Mouse (Mus musculus): Measurements from ENCODE around the gene Dmrtc1a.
"Not testable (repeated sequence)": the region's sequence is repeated elsewhere in the genome, so short reads cannot be mapped to it uniquely, and the experiment has no call there.

Dmrtc1a gene

DNA sequence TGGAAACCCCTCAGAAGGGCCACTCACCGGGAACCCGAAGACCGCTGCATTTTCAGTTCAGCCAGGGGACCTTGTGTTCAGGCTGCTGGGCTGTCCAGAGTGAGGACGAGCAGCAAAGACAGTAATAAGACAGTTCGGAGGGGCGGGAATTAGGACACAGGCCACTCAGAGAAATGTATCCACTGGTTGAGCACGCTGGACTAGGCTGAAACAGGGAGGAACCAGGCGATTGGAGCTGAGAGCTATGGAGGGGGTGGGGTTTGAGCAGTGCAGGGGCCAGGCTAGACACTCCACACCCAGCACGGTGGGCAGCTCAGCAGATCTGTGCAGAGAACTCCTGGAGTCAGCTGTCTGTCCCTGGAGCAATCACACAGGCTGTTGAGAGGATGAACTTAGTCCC lies at the start of gene Dmrtc1a, which contains the start of gene 1700011M02Rik:
Gene Dmrtc1a (minus strand): TSS at position 101 of the 400 bp plus-strand sequence.
Gene 1700011M02Rik (plus strand): TSS at position 319 of the 400 bp plus-strand sequence.
- DNase-seq (ENCODE audit: low read depth, low spot score), result not testable (repeated sequence)

DNA sequence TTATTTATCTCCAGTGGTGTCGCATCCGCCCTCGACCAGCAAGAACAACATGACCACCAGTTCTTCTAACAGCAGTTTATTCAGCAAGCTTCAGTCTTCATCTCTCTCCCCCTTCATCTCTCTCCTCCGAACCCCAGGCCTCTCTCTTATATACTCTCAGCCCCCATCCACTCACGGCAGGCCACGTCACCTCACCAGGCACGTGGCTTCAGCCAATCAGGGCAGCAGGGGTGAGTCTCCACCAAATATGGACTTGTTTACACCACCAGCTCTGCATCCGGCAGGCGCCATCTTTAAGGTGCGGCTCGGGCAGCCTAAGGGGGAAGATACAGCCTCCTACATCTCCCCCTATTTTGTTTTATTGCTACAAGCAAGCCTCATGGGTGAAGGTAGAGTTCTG lies 41.6 kb upstream of the Dmrtc1a start:
- DNase-seq (ENCODE audit: low read depth, low spot score), result peak; percentile 22

DNA sequence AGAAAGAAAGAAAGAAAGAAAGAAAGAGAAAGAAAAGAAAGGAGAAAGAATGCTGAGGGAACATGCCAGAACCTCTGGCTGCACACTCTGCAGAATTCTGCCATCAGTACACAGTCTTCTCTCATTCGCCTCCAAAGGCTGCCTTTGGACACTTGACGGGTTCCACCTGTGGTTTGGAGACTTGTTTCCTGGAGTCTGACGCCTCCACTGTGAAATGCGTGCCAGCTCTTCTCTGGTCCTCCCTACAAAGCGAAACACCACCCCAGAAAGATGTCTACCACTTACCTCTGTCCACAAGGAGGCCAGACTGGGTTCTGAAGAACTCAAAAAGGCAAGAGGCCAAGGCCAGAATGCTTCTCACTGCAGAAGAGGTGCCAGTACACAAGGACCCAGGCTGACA lies 28.3 kb upstream of the Dmrtc1a start:
- DNase-seq (ENCODE audit: low read depth, low spot score), result no peak

DNA sequence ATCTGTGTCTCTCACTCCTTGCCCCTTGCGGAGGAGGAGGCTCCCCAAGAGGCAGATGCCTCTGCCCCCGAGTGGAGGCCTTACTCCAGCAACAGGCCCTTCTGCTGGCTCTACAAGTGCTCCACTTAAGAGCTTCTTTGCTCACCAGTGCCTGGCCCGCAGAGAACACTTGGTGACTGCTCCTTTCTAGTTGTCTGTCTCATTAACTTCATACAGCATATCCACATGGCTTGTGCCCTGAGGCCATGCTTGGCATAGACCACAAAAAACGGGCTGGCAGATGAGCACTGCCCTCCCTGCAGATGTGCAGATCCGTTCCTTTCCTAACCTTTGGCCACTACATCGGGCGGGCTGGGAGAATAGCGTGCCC lies 25.9 kb upstream of the Dmrtc1a start:
- no peak for DNase-seq (ENCODE audit: low read depth, low spot score)

DNA sequence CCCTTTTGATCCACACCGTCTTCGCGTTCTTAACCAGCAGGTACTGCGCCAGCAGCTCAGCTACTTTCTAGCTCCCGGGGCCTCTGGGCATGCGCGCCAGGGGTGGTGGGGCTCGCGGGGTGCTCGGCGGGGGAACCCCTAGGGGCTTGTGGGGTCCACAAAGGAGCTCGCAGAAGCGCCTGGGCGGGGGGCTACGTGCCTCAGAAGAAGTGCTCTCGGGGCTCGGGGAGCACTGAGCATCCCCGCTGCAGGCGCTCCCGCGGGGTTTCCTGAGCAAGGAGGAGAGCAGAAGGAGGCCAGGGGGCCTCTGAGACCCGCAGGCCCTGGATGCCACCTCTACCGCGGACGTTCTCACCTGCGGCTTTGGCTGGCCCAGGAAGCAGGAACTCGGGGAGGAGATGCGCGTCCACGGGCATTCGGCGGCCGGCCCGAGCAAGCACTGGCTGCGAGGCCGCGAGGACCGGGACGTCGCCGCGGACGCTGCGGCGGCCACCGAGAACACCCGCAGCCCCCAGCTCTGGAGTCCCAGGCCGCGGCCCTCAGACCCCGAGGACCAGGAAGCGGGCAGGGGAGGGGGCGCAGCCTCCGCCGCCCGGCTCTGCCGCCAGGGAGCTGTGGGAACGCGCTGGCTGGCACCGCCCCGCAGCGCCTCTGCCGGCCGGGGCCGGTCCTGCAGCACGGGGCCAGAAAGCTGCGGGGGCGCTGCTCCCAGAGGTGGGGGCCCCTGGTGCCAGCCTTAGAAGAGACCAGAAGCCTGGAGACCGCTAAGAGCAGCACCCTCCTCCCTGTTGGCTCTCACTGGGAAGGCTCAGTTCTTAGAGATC lies 25.3 kb upstream of the Dmrtc1a start:
- DNase-seq (ENCODE audit: low read depth, low spot score), result peak; percentile 29

DNA sequence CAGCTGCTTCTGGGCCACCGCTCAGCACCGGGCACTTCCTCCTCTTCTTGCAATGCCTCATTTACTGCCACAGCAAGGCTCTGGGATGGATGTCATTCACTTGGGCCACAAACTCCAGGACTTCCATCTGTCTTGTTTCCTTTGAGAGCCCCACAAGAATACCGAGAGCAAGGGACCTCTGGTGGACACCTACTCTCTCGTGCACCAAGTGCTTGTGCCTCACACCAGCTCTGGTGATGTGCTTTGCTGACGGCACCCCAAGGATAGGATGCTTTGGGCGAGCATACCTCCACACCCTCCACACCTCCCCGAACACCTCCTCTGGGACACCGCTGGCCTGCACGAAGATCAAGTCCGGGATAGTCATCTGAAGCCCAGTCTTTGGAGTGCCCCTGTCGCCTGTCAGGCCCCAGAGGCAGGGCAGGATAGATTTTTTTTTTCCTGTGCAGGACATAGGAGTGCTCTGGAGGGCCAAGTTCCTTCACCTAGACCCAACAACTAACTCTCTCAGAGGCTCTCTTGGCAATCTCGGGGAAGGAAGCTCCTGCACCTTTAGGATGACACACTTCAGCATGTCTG lies 24.6 kb upstream of the Dmrtc1a start:
- DNase-seq (ENCODE audit: low read depth, low spot score), result no peak

DNA sequence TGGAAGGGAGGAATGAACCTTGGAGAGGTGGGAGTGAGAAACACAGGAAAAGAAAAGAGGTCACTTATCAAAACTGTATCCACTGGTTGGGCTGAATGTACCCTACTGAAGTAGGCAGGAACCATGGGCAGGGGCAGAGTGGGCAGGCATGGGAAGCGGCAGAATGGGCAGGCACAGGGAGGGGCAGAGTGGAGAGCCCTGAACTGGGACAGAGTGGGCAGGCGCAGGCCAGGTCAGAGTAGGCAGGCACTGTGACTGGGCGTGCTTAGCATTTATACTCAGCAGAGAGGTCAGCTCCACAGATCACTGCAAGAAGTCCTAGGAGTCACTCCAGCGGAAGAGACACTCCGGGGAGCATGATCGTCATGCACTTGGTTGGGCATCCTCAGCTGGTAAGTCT lies 19.6 kb upstream of the Dmrtc1a start, which contains the start of gene 1700018G05Rik:
Gene 1700018G05Rik (plus strand): TSS at position 301 of the 400 bp plus-strand sequence.
- not testable (repeated sequence) for DNase-seq (ENCODE audit: low read depth, low spot score)

DNA sequence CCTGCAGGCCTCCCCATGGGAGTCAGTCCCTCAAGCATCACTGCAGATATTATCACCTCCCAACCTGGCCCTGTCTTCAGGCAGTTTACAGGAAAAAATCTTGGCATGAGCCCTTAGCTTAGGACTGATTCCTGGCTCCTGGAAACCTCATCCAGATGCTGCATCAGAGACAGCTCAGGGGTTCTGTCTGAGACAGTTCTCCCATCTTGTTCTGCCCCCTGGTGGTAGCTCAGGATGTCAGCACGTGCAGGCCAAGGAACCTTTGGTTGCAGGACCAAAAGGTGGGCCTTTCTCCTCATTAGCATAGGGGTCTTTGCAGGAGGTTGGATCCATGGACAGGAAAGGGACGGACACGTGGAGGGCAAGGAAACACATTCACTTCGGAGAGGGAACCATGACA lies 18.2 kb upstream of the Dmrtc1a start:
- peak; percentile 10 for DNase-seq (ENCODE audit: low read depth, low spot score)

DNA sequence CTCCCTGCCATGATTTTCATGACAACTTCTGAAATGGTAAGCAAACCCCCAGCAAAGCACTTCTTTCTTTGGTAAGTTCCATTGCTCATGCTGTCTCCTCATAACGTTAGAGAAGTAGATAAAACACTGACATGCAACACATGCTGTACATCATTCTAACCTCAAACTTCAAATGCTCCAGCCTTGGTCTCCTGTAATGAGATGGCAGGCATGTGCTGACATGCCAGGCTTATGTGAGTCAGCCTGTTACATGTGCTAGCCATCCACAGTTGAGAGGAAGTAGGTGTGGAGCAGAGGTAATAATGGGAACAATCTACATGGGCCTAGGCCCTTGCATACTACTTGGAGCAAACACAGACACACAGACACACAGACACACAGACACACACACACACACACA lies 6.3 kb upstream of the Dmrtc1a start:
- not testable (repeated sequence) for DNase-seq (ENCODE audit: low read depth, low spot score)

DNA sequence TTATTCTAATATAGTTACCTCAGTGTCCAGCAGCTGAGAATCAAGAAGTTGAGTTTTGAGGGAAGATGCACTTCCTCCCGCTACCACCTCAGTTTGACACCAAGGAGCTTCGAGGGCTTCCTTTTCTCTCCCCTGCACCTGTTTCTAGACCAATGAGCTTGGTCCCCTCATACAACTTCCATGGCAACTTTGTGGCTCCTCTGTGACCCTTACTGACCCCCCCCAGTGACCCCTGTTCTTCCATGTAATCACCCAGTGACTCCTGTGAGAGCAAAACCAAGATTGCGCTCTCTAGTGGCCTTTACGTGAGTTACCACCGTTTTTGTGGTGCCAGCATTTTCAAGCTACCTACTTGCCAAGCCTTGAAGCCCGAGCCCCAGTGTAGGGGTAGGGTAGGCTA lies 40.6 kb downstream of the Dmrtc1a start, which contains the start of gene 1700031F05Rik:
Gene 1700031F05Rik (minus strand): TSS at position 101 of the 400 bp plus-strand sequence.
- peak; percentile 12 for DNase-seq (ENCODE audit: low read depth, low spot score)

DNA sequence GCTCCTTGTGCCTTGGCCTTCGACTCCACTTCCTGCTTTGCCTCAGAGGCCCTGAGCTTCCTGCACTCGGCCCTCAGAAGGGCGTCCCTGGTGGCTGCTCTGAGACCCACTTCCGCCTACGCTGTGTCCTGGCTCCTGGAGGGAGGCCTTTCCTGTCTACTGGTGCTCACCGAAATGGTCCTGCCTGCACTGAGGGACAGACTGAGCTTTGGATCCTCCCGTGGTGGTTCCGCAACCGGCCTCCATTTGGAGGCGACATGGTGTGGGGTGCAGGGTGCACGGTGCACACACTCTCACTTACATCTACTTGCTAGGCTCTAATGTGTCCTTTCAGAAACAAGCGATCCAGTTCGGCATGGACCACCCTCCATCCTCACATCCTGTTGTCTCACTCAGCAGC lies 54.0 kb downstream of the Dmrtc1a start, which contains the start of gene Dmrtc1c2:
Gene Dmrtc1c2 (minus strand): TSS at position 101 of the 400 bp plus-strand sequence.
- not testable (repeated sequence) for DNase-seq (ENCODE audit: low read depth, low spot score)
